In genomic region chr9:42423649-42424048, GRCm38 (mm10) we compare ENCODE assay signal across 20 mouse cellular contexts. TPM values are rescaled to one million over a fixed set of nuclear protein-coding genes. Genes with fewer than 3 reads are reported as not detected.
DNase-seq lines count a peak whose midpoint lies in the region; ATAC-seq lines count a peak whose summit lies in the region.
"Had no signal": no experiment of that assay in that cellular context is flagged by ENCODE, and none has a peak within 500 bp of the region (broad histone marks: within the 10 kb centered on the region; RNA-seq: fewer than 3 reads in every experiment).

No protein-coding gene starts in this region.

- DNase-seq in ES-CJ7 (ENCODE audit: low read depth, low spot score): peak; percentile 28
- peak; percentile 19 for DNase-seq in induced T-regulatory cell, adult 2 months (ENCODE audit: low read depth)
- no peak for DNase-seq in right cerebral cortex, postnatal 4 days
- no peak for DNase-seq in testis, postnatal 10 days (ENCODE audit: low spot score)
- no peak for DNase-seq in yolk sac, embryonic 10.5 days (ENCODE audit: low spot score)
- DNase-seq: adrenal gland, postnatal 14 days; cerebellum, adult 11-12 months; cerebellum, postnatal 25 days; forebrain, postnatal 0 days; gastrocnemius, postnatal 14 days; heart, adult 2 months; kidney, postnatal 10 days; liver, postnatal 0 days had no signal

- H3K4me2 ChIP-seq in lung, embryonic 16.5 days (ENCODE audit: low read depth, low read length): no peak overlapping the region
- H3K4me2 ChIP-seq: limb, embryonic 13.5 days; neural tube, embryonic 13.5 days had no signal

- no peak overlapping the region for H3K27ac ChIP-seq in lung, embryonic 16.5 days (ENCODE audit: low read length)
- H3K27ac ChIP-seq: embryonic facial prominence, embryonic 10.5 days; heart, adult 2 months; limb, embryonic 13.5 days; midbrain, embryonic 10.5 days; neural tube, embryonic 13.5 days had no signal

- WGBS in lung, embryonic 16.5 days: 69% methylated on average over 2 of the region's 2 CpGs

- no peaks in the 10 kb centered on the region for H3K9me3 ChIP-seq in lung, embryonic 16.5 days (ENCODE audit: control insufficient read depth, low read length)
- H3K9me3 ChIP-seq: embryonic facial prominence, embryonic 10.5 days; limb, embryonic 13.5 days; midbrain, embryonic 10.5 days; neural tube, embryonic 13.5 days had no signal

- 0 out of 2 replicates have a peak, but pooled peaks cover 2% of the 10 kb centered on the region for H3K4me1 ChIP-seq in lung, embryonic 16.5 days (replicated peaks; ENCODE audit: control insufficient read depth, insufficient read depth, low read length)

- no peaks in the 10 kb centered on the region for H3K36me3 ChIP-seq in lung, embryonic 16.5 days (ENCODE audit: control insufficient read depth, insufficient read depth, low read length)

- no peak overlapping the region for H3K9ac ChIP-seq in lung, embryonic 16.5 days (ENCODE audit: low read length)
- H3K9ac ChIP-seq: forebrain, postnatal 0 days; limb, embryonic 13.5 days; liver, postnatal 0 days; neural tube, embryonic 13.5 days had no signal

- H3K27me3 ChIP-seq in lung, embryonic 16.5 days (ENCODE audit: control insufficient read depth, insufficient read depth, low read depth, low read length): no peaks in the 10 kb centered on the region
- H3K27me3 ChIP-seq: limb, embryonic 13.5 days; neural tube, embryonic 13.5 days had no signal

- peak; percentile 72; the same call in 1 of the 2 replicates for ATAC-seq in lung, embryonic 16.5 days (ENCODE audit: low read depth)
- ATAC-seq in megakaryocyte-erythroid progenitor cell, adult 5-6 weeks (replicated peaks; ENCODE audit: low FRiP score, low TSS enrichment, poor library complexity, severe bottlenecking): 0 out of 2 replicates have a peak, but pooled peaks have one; percentile 57
- ATAC-seq: forebrain, postnatal 0 days; liver, postnatal 0 days had no signal

- no peak overlapping the region for H3K4me3 ChIP-seq in lung, embryonic 16.5 days (ENCODE audit: low read length)
- H3K4me3 ChIP-seq: embryonic facial prominence, embryonic 10.5 days; erythroblast, embryonic 14.5 days; heart, adult 2 months; limb, embryonic 13.5 days; midbrain, embryonic 10.5 days; neural tube, embryonic 13.5 days had no signal

RNA-seq across cellular contexts. Expression of gene Tecta, which starts 23.9 kb away (rescaled TPM):
- 0.04 and 0.14 TPM in 2 replicates for polyA plus RNA-seq in lung, embryonic 16.5 days (2015; fragmentation: Nextera tagmentation; extraction: Ambion mirVana)
- total RNA-seq in megakaryocyte-erythroid progenitor cell, adult 5-6 weeks (2014; fragmentation: Nextera tagmentation): not detected in 2 replicates
- not detected in 2 replicates for total RNA-seq in megakaryocyte-erythroid progenitor cell, adult 5-6 weeks (2017)

Comparison
In these comparisons a context has a peak if more than half of its experiments do, and no peak if none do; other contexts are left out.
1. DNase-seq: peak in ES-CJ7 (single experiment) and induced T-regulatory cell, adult 2 months (single experiment); none in right cerebral cortex, postnatal 4 days (single experiment), testis, postnatal 10 days (single experiment) and yolk sac, embryonic 10.5 days (single experiment).